Comparison of ENCODE assay signal across 13 mouse cellular contexts in genomic region chr7:19265147-19265546, GRCm38 (mm10). TPM values are rescaled to one million over a fixed set of nuclear protein-coding genes. Genes with fewer than 3 reads are reported as not detected.
DNase-seq lines count a peak whose midpoint lies in the region; ATAC-seq and TF ChIP-seq lines count a peak whose summit lies in the region.
"Had no signal": no experiment of that assay in that cellular context is flagged by ENCODE, and none has a peak within 500 bp of the region (broad histone marks: within the 10 kb centered on the region; RNA-seq: fewer than 3 reads in every experiment).

No protein-coding gene starts in this region.

- peaks cover 57% of the 10 kb centered on the region for H3K4me1 ChIP-seq in heart, embryonic 10.5 days
- peaks cover 87% of the 10 kb centered on the region for H3K4me1 ChIP-seq in erythroblast, embryonic 14.5 days (ENCODE audit: control insufficient read depth)
- H3K4me1 ChIP-seq in liver, postnatal 0 days (ENCODE audit: insufficient read depth): peaks cover 45% of the 10 kb centered on the region

- H3K36me3 ChIP-seq in heart, embryonic 10.5 days: peaks cover 73% of the 10 kb centered on the region
- H3K36me3 ChIP-seq in erythroblast, embryonic 14.5 days (ENCODE audit: control insufficient read depth): peaks cover 87% of the 10 kb centered on the region
- peaks cover 42% of the 10 kb centered on the region for H3K36me3 ChIP-seq in liver, postnatal 0 days (replicated peaks; ENCODE audit: insufficient read depth, low read length)

- no peak for TF ChIP-seq EP300 in liver, postnatal 0 days (IDR thresholded peaks at IDR 0.05; ENCODE audit: low read depth)

- H3K9me3 ChIP-seq in heart, embryonic 10.5 days: no peaks in the 10 kb centered on the region
- H3K9me3 ChIP-seq in erythroblast, embryonic 14.5 days (ENCODE audit: control insufficient read depth, low read length): no peaks in the 10 kb centered on the region
- no peaks in the 10 kb centered on the region for H3K9me3 ChIP-seq in liver, postnatal 0 days (ENCODE audit: low read length)

- peak; percentile 76 for DNase-seq in heart, embryonic 10.5 days (ENCODE audit: low spot score)
- DNase-seq in heart, adult 8-10 months (ENCODE audit: low spot score): no peak
- peak; percentile 44 for DNase-seq in MEL-GATA-1-ER (ENCODE audit: extremely low read depth, low read depth)
- DNase-seq in liver, postnatal 0 days: peak; percentile 32
- DNase-seq in embryo, embryonic 9.5 days (ENCODE audit: extremely low spot score): no peak
- no peak for DNase-seq in layer of hippocampus, adult 18-20 months (ENCODE audit: low spot score in 2 of 2)
- DNase-seq: kidney, adult 11 months had no signal

- H3K27ac ChIP-seq in heart, embryonic 10.5 days: peak overlapping the region; percentile 56
- peak overlapping the region; percentile 61 for H3K27ac ChIP-seq in liver, postnatal 0 days (ENCODE audit: low read depth)
- H3K27ac ChIP-seq: macrophage had no signal

- TF ChIP-seq CTCF in liver, postnatal 0 days (IDR thresholded peaks at IDR 0.05; ENCODE audit: low read depth): no peak

- H3K4me3 ChIP-seq in heart, embryonic 10.5 days: peak overlapping the region; percentile 19
- H3K4me3 ChIP-seq in erythroblast, embryonic 14.5 days (replicated peaks): peak overlapping the region; percentile 59
- H3K4me3 ChIP-seq in liver, postnatal 0 days (ENCODE audit: low read depth, low read length): peak overlapping the region; percentile 24

- 27% methylated on average over 7 of the region's 7 CpGs for WGBS in heart, embryonic 10.5 days
- WGBS in liver, postnatal 0 days (ENCODE audit: insufficient replicate concordance): 60% methylated on average over 7 of the region's 7 CpGs

- peak overlapping the region; percentile 67 for H3K4me2 ChIP-seq in liver, postnatal 0 days (ENCODE audit: low read depth, low read length)

- no peaks in the 10 kb centered on the region for H3K27me3 ChIP-seq in heart, embryonic 10.5 days (ENCODE audit: insufficient read depth, poor library complexity, severe bottlenecking)
- H3K27me3 ChIP-seq in erythroblast, embryonic 14.5 days (ENCODE audit: control insufficient read depth): no peaks in the 10 kb centered on the region
- H3K27me3 ChIP-seq in liver, postnatal 0 days (ENCODE audit: insufficient read depth, low read length): no peaks in the 10 kb centered on the region
- H3K27me3 ChIP-seq: Patski had no signal

- H3K9ac ChIP-seq in liver, postnatal 0 days (replicated peaks): peak overlapping the region; percentile 46

- no peak; the same call in 1 of the 2 replicates for ATAC-seq in liver, postnatal 0 days
- no peak for ATAC-seq in monocyte, adult 5-6 weeks (replicated peaks; ENCODE audit: insufficient number of reproducible peaks, low FRiP score, low TSS enrichment, poor library complexity, severe bottlenecking)
- ATAC-seq: forebrain, embryonic 14.5 days; Patski had no signal

RNA-seq across cellular contexts. Expression of gene Vasp, which starts 6.5 kb away (rescaled TPM):
- polyA plus RNA-seq in heart, embryonic 10.5 days (2016; fragmentation: Nextera tagmentation; extraction: Ambion mirVana): 99.0 and 112 TPM in 2 replicates
- total RNA-seq in heart, adult 8-10 months (2022): 10 to 100 TPM; 18.0 to 27.2 (median 24.3) TPM
- 17.7 TPM in 2 replicates for polyA plus RNA-seq in erythroblast, embryonic 14.5 days (2012)
- polyA plus RNA-seq in liver, postnatal 0 days (2015; fragmentation: Nextera tagmentation; extraction: Ambion mirVana): 36.2 and 36.4 TPM in 2 replicates
- 10 to 100 TPM; 14.2 to 17.0 TPM for total RNA-seq in layer of hippocampus, adult 18-20 months (2021)
- 230 to 263 TPM (median 254 TPM) in 3 replicates for total RNA-seq in monocyte, adult 5-6 weeks (2017)

RNA-seq across cellular contexts. Expression of gene Ppm1n, which starts 14.7 kb away (rescaled TPM):
- polyA plus RNA-seq in heart, embryonic 10.5 days (2016; fragmentation: Nextera tagmentation; extraction: Ambion mirVana): 0.13 TPM in 1 of 2 replicates, not detected in the other
- total RNA-seq in heart, adult 8-10 months (2022): not detected
- not detected in 2 replicates for polyA plus RNA-seq in erythroblast, embryonic 14.5 days (2012)
- polyA plus RNA-seq in liver, postnatal 0 days (2015; fragmentation: Nextera tagmentation; extraction: Ambion mirVana): 0.15 TPM in 1 of 2 replicates, not detected in the other
- total RNA-seq in layer of hippocampus, adult 18-20 months (2021): not detected
- total RNA-seq in monocyte, adult 5-6 weeks (2017): 1.9 TPM in 1 of 3 replicates, not detected in the others
- total RNA-seq: left cerebral cortex, adult 18-20 months had no signal
- polyA plus RNA-seq: macrophage had no signal

RNA-seq across cellular contexts. Expression of gene Rtn2, which starts 17.3 kb away (rescaled TPM):
- 22.4 and 26.0 TPM in 2 replicates for polyA plus RNA-seq in heart, embryonic 10.5 days (2016; fragmentation: Nextera tagmentation; extraction: Ambion mirVana)
- total RNA-seq in heart, adult 8-10 months (2022): 100 to 1,000 TPM; 137 to 160 (median 149) TPM
- 0.29 and 0.44 TPM in 2 replicates for polyA plus RNA-seq in erythroblast, embryonic 14.5 days (2012)
- polyA plus RNA-seq in liver, postnatal 0 days (2015; fragmentation: Nextera tagmentation; extraction: Ambion mirVana): 1.5 and 4.6 TPM in 2 replicates
- 10 to 100 TPM; 92.8 to 95.6 TPM for total RNA-seq in layer of hippocampus, adult 18-20 months (2021)
- not detected in 3 replicates for total RNA-seq in monocyte, adult 5-6 weeks (2017)

RNA-seq across cellular contexts. Expression of gene Opa3, which starts 37.0 kb away (rescaled TPM):
- 46.8 and 47.9 TPM in 2 replicates for polyA plus RNA-seq in heart, embryonic 10.5 days (2016; fragmentation: Nextera tagmentation; extraction: Ambion mirVana)
- total RNA-seq in heart, adult 8-10 months (2022): 10 to 100 TPM; 61.4 to 77.3 (median 68.1) TPM
- 2.1 and 2.3 TPM in 2 replicates for polyA plus RNA-seq in erythroblast, embryonic 14.5 days (2012)
- polyA plus RNA-seq in liver, postnatal 0 days (2015; fragmentation: Nextera tagmentation; extraction: Ambion mirVana): 8.7 and 9.7 TPM in 2 replicates
- 10 to 100 TPM; 41.3 to 42.6 TPM for total RNA-seq in layer of hippocampus, adult 18-20 months (2021)
- total RNA-seq in monocyte, adult 5-6 weeks (2017): 11.5 to 32.0 TPM (median 14.7 TPM) in 3 replicates

RNA-seq across cellular contexts. Expression of gene Fosb, which starts 44.7 kb away (rescaled TPM):
- polyA plus RNA-seq in heart, embryonic 10.5 days (2016; fragmentation: Nextera tagmentation; extraction: Ambion mirVana): 0.24 and 0.27 TPM in 2 replicates
- total RNA-seq in heart, adult 8-10 months (2022): 1 to 10 TPM; 1.2 to 9.8 (median 5.1) TPM
- 7.8 and 8.8 TPM in 2 replicates for polyA plus RNA-seq in erythroblast, embryonic 14.5 days (2012)
- 0.06 TPM in 1 of 2 replicates, not detected in the other for polyA plus RNA-seq in liver, postnatal 0 days (2015; fragmentation: Nextera tagmentation; extraction: Ambion mirVana)
- 10 to 100 TPM; 20.4 to 26.6 TPM for total RNA-seq in layer of hippocampus, adult 18-20 months (2021)
- total RNA-seq in monocyte, adult 5-6 weeks (2017): 30.9 to 43.8 TPM (median 36.9 TPM) in 3 replicates
- polyA plus RNA-seq: forebrain, embryonic 14.5 days had no signal

Comparison
In these comparisons a context has a peak if more than half of its experiments do, and no peak if none do; other contexts are left out.
1. DNase-seq: peak in heart, embryonic 10.5 days (single experiment), MEL-GATA-1-ER (single experiment) and liver, postnatal 0 days (single experiment); none in heart, adult 8-10 months (single experiment), embryo, embryonic 9.5 days (single experiment) and layer of hippocampus, adult 18-20 months (0 of 2).
2. RNA of gene Rtn2, which starts 17.3 kb away (total RNA-seq): 137 to 160 TPM in heart, adult 8-10 months and 92.8 to 95.6 TPM in layer of hippocampus, adult 18-20 months; not detected in monocyte, adult 5-6 weeks; every median in the first group is over 10 times any median in the second.
3. Peak in every context shown above with its lines, with median percentiles within 50 percentile points of each other: H3K4me3 ChIP-seq.